Mouse (Mus musculus) ES-E14 (cell line): Measurements from ENCODE around the gene Gm11985.

ENCODE experiments used
- CHD2 ChIP-seq: IDR thresholded peaks from 2 replicates; pipeline ENCODE4 v1.6.1; 2014; ENCODE audit warnings: mild to moderate bottlenecking, low read depth, low read length, inconsistent platforms
- HCFC1 ChIP-seq: IDR thresholded peaks from 2 replicates; pipeline ENCODE4 v1.6.1; 2012; ENCODE audit warnings: low read length, inconsistent platforms, borderline replicate concordance; ENCODE audit not compliant: insufficient read depth
- MAFK ChIP-seq: IDR thresholded peaks from 2 replicates; pipeline ENCODE4 v1.6.1; 2014; ENCODE audit warnings: mild to moderate bottlenecking, low read depth, low read length, inconsistent platforms; ENCODE audit not compliant: insufficient read depth
- ZC3H11A ChIP-seq: IDR thresholded peaks from 2 replicates; pipeline ENCODE4 v1.6.1; 2012; ENCODE audit warnings: low read depth, mild to moderate bottlenecking, inconsistent platforms, low read length, borderline replicate concordance
- ZNF384 ChIP-seq: IDR thresholded peaks from 2 replicates; pipeline ENCODE4 v1.6.1; 2012; ENCODE audit warnings: low read depth, low read length, inconsistent platforms

- TF ChIP-seq CHD2 (no peak), ZC3H11A (no peak), ZNF384 (no peak), HCFC1 (no peak), MAFK (no peak)
Measured at GRCm38 (mm10) chr11:7234981-7235609, 46.7 kb upstream of the Gm11985 start.
